Mouse (Mus musculus) megakaryocyte, adult 5-6 weeks (primary cell): ENCODE measurements at regions not wholly inside any gene's neighbourhood (a gene's known extent, or its start where the extent isn't known, plus 50 kb on each side); places are given as distances from the start of the nearest gene placed in this dataset.
"Not testable (repeated sequence)": the region's sequence is repeated elsewhere in the genome, so short reads cannot be mapped to it uniquely, and the experiment has no call there.

Experiments
- ATAC-seq: 2 replicates; pipeline ENCODE4 v1.8.0; 2016; ENCODE audit warnings: mild to moderate bottlenecking, inconsistent platforms; ENCODE audit not compliant: poor library complexity, severe bottlenecking

DNA sequence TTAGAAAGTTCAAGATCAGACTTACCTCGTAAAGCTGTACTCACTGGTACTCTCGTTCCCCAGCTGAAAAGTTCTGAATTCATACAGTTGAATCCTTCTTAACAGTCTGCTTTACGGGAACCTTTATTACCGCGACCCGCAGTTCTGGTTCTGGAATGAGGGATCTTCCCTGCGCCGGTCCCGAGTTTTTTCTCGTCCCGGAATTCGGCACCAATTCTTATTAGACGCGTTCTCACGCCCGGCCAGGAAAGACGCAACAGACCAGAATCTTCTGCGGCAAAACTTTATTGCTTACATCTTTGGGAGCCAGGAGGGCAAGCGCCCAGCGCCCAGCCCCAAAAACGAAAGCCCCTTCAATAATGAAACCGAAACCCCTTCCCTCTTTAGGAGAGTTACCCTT, 423.4 kb downstream of the Tox3 start:
- ATAC-seq, result not testable (repeated sequence)

DNA sequence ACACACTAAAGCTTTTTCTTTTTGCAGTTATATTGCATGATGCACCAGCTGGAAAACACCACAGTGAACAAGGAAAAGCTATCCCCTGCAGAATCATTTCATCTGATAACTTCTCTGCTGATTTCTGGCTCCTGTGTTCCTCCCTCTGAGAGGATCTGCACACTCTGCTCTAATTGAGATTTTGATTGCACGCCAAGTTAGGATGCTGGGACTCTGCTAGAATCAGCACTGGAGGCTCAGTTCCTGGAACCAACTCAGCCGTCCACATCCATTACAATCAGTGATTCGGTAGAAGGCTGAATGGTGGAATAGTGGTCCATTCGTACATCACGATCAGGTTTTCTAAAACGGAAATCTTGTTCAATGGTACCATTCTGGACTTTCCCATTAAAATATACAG, 434.1 kb downstream of the Tox3 start:
- ATAC-seq, result no peak

DNA sequence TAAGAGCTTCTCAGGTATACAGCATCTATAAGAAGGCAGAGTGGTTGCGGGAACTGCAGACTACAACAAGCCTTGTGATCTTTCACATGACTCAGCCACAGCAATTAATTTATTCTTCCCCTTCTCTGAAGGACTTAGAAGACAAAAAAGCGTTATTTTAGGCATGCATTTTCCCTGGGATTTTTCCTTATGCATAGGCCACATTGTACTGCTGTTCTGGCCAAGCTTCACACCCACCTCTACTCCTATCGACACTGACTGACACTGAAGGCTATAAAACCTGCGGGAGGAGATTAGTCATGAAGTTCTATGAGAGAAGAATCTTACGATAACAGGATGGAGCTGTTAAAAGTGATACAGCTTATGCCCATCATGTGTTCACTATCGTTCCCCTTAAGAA, 441.9 kb downstream of the Tox3 start:
- no peak for ATAC-seq

DNA sequence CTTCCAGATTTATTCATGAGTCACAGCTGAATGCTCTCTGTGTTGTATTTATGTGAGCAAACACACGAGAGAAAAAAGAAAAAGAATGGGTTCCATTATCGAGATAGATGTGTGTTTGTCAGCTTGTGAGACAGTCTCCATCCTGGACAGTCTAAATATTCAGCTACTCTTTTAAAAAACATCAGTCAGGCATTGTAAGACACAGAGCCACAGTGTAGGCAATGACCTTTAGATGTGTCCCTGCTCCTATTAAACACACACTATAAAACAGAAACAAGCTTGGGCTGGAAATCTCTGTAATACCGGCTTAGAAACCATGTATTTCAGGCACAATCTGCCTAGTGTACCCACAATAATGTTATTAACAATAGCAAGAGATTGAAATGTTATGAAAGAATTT, 442.6 kb downstream of the Tox3 start:
- ATAC-seq, result no peak

DNA sequence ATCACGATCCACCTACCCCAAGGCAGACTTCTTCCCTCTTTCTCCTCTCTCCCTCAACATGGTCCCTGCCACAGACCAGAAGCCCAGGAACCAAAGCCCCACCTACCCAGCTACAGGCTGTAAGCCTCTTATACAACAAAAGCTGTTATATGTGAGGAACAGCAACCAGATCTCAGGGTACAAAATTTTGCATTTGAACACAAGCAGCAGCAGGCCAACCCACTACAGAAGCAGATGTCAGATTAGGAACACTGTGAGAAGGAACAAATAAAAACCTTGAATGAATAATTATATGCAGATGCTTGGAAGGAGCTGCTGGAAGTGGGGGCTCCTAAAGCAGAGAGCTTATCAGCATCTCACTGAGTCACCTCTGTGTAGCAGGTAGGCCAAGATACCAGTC, 444.8 kb downstream of the Tox3 start:
- no peak for ATAC-seq

DNA sequence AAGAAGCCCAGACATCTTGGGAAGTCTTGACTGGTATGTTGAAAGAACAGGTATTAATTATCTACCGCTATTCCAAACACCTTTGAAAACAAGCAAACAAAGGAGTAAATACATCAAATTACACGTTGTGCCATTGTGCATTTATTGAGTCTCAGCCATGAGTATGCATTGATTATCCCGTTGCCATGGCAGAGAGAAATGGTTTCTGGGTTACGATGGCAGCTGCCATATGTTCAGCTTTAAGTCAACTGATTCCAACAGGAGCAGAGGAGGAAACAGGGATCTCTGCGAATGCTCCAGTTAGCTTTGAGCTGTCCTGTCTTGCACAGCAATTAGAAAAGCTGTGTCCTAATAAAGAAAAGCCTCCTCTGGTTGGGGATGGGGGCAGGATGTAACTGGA, 475.4 kb downstream of the Tox3 start:
- ATAC-seq, result no peak

DNA sequence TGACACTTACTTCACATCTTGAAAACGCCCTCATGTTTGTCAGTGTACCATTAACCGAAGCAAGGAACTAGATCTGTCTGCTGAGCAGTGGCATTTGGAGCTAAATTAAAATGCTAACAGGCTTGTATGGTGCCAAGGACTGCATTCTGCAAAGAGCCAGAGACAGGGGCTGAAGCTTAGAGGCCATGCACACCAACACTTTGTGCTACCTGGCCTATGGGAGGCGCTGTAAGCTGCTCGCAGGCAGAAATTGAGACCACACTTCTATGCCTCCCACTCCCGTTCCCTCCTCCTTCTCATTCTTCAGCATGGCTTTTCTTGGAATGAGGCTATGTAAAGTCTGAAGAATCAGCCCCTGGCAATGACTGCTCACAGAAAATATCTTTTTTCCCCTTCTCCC, 476.2 kb downstream of the Tox3 start:
- no peak for ATAC-seq

DNA sequence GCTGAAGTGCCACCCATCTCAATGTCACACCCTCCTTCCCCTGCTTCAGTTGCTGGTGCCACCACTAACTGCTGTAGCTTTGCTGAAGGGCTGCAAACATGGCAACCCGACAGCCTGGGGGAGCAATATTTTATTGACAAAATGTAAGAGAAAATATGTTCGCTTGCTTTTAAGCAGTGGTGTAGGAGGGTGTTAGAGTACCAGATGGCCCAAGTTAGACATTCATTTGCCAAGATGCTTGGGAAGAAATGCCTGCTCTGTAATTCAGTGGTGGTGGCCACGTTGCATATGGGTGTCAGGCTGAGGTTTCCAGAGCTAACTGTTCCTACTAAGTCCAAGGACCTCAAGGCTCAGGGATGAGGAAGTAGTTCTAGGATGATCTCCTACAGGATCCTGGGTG, 488.3 kb downstream of the Tox3 start:
- no peak for ATAC-seq

DNA sequence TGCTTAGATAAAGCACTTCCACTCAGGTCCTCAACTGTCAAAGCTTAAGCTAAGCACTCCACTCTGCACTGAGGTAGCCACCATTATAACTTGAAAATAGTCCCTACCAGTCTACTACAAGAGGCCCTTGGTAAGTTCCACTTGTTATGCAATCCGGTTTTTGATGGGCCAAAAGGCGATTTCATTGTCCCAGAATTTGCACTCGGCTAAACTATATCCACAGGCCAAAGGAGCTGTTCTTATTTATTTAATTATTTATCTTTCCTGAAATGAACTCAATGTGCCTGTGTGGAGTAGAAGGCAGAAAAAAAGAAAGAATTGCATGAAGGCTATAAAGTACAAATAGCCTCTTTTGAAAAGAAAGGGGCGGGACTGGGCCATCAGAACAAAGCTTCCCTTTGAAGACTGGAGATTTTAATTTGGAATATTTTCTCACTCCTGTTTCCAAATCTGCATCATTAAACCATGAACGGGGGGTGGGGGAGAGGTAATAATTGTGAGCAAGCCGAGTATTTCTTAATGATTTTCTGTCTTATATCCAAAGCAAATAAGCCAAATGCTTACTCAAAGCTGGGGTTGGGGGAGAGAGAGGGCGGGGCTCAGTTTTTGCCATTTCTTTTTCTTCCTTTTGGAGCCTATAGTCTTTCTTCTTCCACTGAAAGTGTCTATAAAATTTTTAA, 489.3 kb downstream of the Tox3 start:
- no peak for ATAC-seq

DNA sequence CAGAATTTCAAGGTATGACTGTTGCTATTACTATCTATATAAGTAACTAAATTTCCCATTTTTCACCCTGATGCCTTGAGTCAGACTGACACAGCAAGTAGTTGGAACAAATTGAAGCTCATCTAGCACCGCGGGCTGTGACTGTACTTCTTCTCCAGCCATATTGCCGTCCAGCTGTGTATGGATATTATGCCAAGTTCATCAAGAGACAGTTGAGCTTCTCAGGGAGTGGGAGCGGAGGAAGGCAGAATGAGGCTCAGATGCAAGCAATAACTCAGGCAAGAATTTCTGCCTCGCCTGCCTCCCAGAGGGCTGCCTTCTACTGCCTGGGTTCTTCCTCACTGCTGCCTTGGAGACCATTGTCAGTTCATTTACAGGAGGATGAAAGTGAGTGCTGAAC, 492.6 kb downstream of the Tox3 start:
- ATAC-seq, result no peak

DNA sequence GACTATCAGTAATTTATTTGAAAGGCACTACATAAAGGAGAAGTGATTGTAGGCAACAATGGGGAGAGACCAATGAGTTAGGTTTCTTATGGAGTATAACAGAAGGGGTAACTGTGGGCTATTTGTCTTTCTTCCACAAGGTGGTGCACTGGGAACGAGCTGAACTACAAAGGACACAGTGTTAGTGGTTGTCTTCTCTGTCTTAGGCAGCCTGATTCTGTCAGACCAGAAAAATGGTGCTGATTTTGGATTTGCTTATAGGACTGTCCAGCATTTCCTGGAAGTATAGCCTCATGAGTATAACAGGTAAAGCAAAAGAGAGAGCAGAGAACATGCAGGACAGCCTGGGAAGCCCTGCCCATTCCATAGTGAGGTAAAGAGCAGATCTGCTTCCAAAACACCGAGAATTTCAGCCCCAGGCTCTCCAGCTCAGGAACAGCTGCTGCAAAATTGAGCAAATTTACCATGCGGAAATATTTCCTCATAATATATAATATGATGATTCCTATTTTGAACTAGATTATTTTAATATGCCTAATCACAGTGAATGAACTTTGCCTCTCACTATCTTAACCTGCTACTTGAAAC, 497.8 kb downstream of the Tox3 start:
- ATAC-seq, result no peak

DNA sequence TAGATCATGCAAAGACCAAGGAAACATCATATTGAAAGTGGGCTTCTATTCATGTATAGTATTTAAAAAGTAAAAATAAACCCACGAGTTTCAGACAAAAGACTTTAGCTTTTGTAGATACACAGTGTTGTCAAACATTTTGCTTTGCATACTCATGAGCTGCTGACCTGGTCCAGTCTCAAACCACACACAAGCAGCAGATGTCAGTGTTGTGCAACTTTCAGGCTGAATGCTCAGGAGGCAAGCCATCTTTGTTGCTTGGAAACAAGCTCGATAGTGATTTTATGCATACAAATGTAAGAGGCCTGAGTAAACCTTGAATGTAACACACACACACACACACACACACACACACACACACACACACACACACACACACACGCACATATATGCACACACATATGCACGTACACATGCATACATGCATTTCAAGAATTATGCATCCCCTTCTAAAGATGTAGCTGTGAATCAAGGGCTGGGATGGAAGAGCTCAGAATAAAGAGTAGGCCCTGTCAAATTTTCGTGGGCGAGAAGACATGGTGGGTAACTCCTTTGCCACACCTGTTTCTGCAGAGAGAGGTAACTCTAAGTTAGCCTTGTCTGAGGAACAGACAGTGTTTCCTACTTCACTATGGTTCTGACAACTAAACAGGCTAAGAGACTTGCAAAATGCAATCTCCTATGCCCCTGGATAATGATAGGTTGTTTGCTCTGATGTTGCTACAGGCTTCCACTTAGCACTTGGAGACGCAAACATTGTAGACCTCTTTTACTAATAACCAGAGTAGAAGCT, 498.5 kb downstream of the Tox3 start:
- no peak for ATAC-seq

DNA sequence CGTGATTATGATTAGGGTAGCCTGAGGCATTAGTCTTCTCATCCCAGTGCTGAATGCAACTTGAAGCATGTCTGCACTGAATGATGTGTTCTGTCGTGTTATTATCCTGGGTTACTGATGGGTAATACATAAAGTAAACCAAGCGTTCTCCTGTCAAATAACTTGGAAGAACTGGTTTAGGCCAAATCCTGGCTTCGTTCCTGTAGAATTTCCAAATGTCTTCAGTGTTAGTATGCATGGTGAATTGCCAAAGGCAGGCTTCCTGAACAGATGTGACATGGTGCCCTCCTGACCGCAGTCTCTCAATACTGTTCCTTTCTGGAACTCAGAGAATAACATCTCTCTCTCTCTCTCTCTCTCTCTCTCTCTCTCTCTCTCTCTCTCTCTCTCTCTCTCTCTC, 509.6 kb downstream of the Tox3 start:
- no peak for ATAC-seq

DNA sequence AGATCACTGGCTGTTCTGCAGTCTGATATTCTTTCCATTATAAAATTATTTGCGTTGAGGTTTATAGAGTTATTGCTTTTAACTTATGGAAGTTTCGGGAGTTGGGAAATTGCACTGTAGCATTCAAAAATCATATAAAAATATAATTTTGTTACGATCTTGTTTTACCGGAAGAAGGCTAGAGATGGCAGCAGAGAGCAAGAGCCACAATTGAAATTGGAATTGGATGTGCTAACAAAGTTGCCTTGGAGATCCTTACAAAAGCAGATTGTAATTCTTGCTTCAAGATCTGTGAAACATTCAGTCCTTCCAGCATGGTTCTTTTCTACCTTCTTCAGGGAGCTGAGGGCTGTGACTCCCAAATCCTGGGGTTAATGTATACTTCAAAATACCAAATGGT, 514.4 kb downstream of the Tox3 start:
- no peak for ATAC-seq

DNA sequence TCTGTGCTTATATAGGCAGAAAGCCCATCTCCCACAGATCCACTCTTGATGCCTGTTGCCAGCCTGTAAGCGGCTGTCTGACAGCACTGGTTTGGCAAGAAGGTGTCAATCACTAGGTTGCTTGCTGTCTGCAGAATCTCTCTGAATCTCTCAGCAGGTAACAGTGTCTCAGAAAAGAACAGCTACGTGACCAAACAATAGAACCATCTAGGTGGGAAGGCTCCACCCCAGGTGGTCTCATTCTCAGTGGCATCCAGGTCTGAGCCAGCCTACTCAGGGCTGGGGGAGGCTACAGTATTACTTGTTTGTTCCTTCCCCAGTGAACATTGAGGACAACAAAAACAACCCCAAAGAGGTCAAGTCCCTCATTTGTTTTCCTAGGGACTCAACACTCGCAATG, 523.6 kb downstream of the Tox3 start:
- ATAC-seq, result no peak

DNA sequence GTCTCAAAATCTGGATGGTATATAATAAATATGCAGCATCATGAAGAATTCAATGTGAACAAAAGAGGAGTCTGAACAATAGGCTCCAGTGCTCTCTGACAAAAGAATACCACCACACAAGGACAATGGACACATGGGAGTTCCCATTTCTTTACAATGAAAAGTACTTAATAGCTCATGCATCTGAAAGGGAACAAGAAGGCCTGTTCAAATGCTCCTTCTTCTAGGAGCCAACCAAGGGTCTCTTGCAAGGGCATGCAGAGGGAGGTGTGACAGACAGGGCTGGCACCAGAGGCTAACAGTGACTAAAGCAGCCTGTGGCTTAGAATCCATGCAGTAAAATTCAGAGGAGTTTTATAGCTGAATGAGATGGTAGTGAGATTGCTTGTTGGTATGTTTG, 524.5 kb downstream of the Tox3 start:
- no peak for ATAC-seq

DNA sequence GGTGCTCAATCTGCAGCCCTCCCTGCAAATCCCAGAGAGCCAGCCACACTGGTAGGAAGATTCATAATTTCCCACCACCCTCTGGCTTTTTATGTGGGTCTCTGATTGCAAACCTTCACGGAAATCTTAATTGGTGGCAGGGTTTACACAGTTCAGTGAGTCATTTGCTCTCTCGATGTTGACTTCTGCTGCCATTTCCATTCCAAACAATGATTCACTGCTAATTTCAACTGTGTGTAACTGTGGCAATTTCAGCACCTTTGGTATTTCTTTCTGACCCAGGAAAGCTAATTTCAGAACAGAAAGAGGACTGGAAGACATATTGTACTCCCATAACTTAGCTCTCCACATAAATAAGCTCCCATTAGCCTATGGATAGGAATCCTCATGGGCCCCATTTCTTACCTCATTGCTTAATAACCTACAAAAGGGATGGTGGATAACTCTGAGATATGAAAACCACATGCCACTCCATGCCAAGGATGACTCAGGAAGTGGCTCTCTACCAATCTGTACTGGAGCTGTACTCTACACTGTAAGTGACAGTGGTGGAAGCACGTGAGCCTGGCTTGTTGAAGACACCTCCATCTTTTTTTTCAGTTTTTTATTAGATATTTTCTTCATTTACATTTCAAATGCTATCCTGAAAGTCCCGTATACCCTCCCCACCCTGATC, 536.0 kb downstream of the Tox3 start:
- no peak for ATAC-seq

DNA sequence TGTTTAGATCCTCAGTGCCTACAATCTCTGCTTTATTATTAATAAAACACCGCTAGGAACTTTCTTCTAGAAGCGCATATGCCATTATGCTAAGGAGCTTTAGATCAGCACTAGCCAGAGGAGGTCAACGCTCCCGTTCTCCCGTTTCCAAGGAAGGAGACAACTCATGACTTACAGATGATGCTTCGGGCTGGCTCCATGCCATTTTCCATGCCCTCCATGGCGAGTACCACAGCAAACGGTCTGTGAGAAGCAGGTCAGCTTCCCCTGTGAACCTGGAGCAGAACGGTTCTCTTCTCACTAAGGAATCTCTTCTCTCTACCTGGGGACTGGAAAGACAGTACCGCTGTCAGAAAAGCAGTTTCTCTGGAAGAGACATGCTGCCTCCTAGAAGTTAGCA, 559.8 kb downstream of the Tox3 start:
- ATAC-seq, result no peak

DNA sequence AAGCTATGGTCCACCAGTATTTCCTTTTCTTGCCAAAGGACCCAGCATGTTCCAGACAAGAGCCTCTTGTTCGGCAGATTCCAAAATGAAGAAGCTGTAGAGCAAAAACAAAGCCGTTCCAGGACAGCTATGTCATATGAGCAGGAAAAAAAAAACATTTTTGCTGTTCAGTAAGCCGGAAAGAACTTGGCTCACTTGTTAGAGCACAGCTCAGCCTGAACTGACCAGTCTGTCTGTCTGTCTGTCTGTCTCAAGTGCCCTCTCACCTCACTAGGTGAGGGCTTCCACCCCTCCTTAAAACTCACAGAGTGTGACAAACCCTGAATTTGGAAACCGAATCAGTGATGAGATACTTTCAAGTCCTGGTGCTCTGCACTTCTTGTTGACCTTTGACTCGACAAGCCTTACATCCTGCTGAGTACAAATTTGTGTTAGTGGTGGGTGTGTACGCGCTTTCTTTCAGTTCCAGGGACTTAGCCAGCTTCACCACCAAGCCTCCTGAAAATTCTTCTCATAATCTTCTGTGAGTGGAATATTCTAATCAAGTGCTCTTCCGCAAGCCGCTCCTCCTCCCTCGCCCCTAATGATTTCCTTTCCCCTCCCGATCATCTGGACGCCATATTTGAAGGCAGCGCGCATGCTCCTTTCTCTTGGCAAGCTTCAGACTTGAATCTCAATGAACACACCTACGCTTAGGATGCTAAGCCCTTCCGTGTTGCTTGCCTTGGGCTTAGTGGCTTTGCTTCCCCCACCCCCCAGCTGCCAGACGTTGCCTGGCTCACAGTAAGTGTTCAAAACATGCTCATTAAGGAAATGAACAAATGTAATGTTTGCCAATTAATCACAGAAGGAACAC, 560.9 kb downstream of the Tox3 start:
- ATAC-seq, result no peak

DNA sequence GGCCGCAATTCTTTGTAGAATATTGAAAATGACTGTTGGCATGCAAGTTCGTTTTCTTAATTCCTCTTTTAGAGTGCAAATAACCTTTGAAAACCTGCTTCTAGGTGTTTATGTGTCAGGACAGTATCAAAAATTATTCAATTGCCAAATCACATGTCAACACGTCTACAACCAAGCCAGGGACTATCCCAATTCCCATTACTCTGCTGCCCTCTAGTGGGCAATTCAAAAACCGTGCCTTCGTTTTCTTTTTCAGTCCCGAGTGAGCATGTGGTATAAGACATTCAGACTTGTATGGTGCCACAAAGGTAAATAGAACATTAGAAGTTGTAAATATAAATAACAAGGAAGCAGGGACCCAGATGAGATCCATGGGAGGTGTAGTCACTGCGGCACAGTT, 563.1 kb downstream of the Tox3 start:
- peak; percentile 79 for ATAC-seq

DNA sequence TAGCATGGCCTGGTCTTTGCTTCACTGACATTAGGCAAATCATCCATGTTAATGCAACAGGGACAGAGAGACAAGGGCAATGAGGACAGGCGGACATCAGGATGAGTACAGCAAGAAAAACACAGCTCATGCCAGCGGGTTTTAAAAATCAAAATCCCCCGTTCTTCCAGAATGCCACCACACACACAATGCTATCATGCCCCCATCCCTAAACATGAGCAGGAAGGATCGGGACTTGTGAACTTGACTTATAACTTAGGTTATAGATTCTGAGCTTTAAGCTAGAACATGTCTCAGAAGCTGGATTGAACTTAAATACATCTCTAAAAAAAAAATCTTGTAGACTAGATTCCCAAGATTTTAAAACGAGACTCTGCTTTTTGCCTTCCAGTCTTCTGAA, 564.8 kb downstream of the Tox3 start:
- ATAC-seq, result no peak
